Mouse (Mus musculus) myocyte (in vitro differentiated cells): Measurements from ENCODE around the gene Spats1.

ENCODE experiments used
- CEBPB ChIP-seq: IDR thresholded peaks from 2 replicates; pipeline ENCODE4 v1.6.1; 2011; ENCODE audit warnings: mild to moderate bottlenecking, moderate library complexity; ENCODE audit not compliant: poor library complexity, insufficient read depth, severe bottlenecking
- E2F4 ChIP-seq: IDR thresholded peaks from one replicate; pipeline ENCODE4 v1.6.1; 2011; ENCODE audit warnings: mild to moderate bottlenecking, control low read depth, moderate library complexity; ENCODE audit not compliant: insufficient read depth
- MAX ChIP-seq: IDR thresholded peaks from one replicate; pipeline ENCODE4 v1.6.1; 2011; ENCODE audit warnings: low read depth, mild to moderate bottlenecking, control low read depth
- MYOD1 ChIP-seq, 3 experiments: IDR thresholded peaks; one replicate each; pipeline ENCODE4 v1.6.1; 2011; ENCODE audit warnings: control low read depth in 2 of 3, low read depth in 2 of 3, mild to moderate bottlenecking in 2 of 3, moderate library complexity in 1 of 3; ENCODE audit not compliant: insufficient read length in 2 of 3, control insufficient read depth in 1 of 3
- POLR2A ChIP-seq: IDR thresholded peaks from one replicate; pipeline ENCODE4 v1.6.1; 2011; ENCODE audit warnings: low read depth, mild to moderate bottlenecking, control low read depth, moderate library complexity; ENCODE audit not compliant: insufficient read length
- USF1 ChIP-seq: IDR thresholded peaks from one replicate; pipeline ENCODE4 v1.6.1; 2011; ENCODE audit warnings: low read depth, mild to moderate bottlenecking, control low read depth, moderate library complexity

- TF ChIP-seq MYOD1 (IDR thresholded peaks at IDR 0.05; ENCODE audit: control insufficient read depth in 1 of 3, insufficient read length in 2 of 3, low read depth in 2 of 3) (no peak), MAX (no peak), POLR2A (no peak), CEBPB (no peak), USF1 (no peak), E2F4 (no peak)
Measured at GRCm38 (mm10) chr17:45517549-45518215, 42.5 kb upstream of the Spats1 start.
